Mouse (Mus musculus) E14TG2a.4 (cell line): ENCODE data around the gene Hnrnpa2b1.

ENCODE experiments used
- H3K27me3 ChIP-seq: 2 replicates; pipeline ENCODE4 v1.6.1; 2014; ENCODE audit warnings: low read length, control low read depth; ENCODE audit not compliant: insufficient read depth
- H3K36me3 ChIP-seq: 2 replicates; pipeline ENCODE4 v1.6.1; 2014; ENCODE audit warnings: low read length, control low read depth; ENCODE audit not compliant: insufficient read depth
- H3K4me1 ChIP-seq: replicated peaks from 2 replicates; pipeline ENCODE4 v1.6.1; 2014; ENCODE audit warnings: low read depth, low read length, control low read depth
- H3K4me3 ChIP-seq: replicated peaks from 2 replicates; pipeline ENCODE4 v1.5.1; 2014; ENCODE audit warnings: mild to moderate bottlenecking, low read length
- H3K9me3 ChIP-seq: 2 replicates; pipeline ENCODE4 v1.6.1; 2014; ENCODE audit warnings: low read length, control low read depth
- CTCF ChIP-seq: conservative IDR thresholded peaks from 2 replicates; pipeline ENCODE4 v1.5.1; 2014; ENCODE audit warnings: low read length
- NANOG ChIP-seq: IDR thresholded peaks from 2 replicates; pipeline ENCODE4 v1.6.1; 2014; ENCODE audit warnings: borderline replicate concordance, low read length, mixed read lengths
- POU5F1 ChIP-seq: IDR thresholded peaks from 2 replicates; pipeline ENCODE4 v1.6.1; 2014; ENCODE audit warnings: low read length, borderline replicate concordance

Hnrnpa2b1 gene

DNA sequence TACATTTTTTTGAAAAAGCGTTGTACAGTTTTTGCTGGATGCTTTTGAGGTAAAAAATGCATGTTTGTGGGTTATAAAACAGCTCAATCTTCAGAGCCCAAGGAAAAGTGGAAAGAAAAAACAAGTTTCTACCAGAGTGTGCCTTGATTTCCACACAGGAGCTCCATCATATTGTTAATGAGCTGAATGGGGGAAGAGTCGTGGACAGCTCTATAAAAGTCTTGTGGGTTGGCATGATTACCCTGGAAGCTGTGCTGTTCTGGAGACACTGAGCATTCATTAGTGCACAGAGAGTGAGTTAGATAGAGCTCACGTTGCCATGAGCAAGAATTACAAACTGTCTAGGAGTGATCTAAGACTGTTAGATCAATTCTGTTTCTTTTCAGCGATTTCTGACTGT is 2.5 kb upstream of the Hnrnpa2b1 start:
- TF ChIP-seq CTCF (no peak), NANOG (no peak), POU5F1 (no peak)
- Histone ChIP-seq H3K4me1 (peaks cover 47% of the 10 kb centered on the region), H3K27me3 (no peaks in the 10 kb centered on the region), H3K4me3 (peak overlapping the region; percentile 96), H3K36me3 (peaks cover 69% of the 10 kb centered on the region), H3K9me3 (no peaks in the 10 kb centered on the region)

DNA sequence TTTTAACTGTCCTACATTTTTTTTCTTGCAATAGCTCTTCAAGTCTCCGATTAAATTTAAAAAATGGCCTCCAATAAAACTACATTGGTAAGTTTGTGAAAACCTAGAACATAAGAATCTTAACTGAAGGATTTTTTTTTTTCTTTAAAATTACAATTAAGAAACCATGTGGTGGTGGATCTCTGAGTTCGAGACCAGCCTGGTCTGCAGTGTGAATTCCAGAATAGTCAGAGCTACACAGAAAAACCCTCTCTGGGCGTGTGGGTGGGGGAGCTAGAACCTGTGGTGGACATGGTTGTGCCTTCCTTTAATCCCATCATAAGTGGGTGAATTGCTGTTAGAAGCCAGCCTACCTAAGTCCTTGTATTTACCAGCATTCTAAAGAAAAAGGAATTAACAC is 2.1 kb upstream of the Hnrnpa2b1 start:
- H3K36me3 ChIP-seq, result peaks cover 69% of the 10 kb centered on the region
- TF ChIP-seq POU5F1 (no peak), CTCF (no peak), NANOG (no peak)
- no peaks in the 10 kb centered on the region for H3K9me3 ChIP-seq

DNA sequence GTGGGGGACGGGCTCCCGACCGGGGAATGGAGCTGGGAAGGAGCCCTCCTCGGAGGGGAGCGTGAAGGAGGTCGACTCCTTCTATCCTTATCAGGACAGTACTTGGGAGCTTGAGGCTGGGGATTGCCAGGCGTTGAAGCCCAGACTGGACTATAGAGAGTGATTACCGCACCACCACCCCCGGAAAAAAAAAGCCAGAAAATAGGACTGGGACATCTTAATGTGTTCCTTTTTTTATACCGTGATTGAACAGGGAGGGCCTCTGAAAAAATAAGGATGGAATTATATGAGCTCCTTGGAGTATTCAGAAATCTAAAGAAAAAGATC is 1.4 kb upstream of the Hnrnpa2b1 start:
- H3K27me3 ChIP-seq, result no peaks in the 10 kb centered on the region
- H3K9me3 ChIP-seq, result no peaks in the 10 kb centered on the region
- no peak for TF ChIP-seq CTCF
- no peak for TF ChIP-seq POU5F1
- TF ChIP-seq NANOG, result no peak
- peaks cover 69% of the 10 kb centered on the region for H3K36me3 ChIP-seq
- H3K4me1 ChIP-seq, result peaks cover 46% of the 10 kb centered on the region
- H3K4me3 ChIP-seq, result peak overlapping the region; percentile 96

More for the DNA sequence above, 2.1 kb upstream of the Hnrnpa2b1 start:
- Histone ChIP-seq H3K4me3 (peak overlapping the region; percentile 96), H3K4me1 (peaks cover 46% of the 10 kb centered on the region), H3K27me3 (no peaks in the 10 kb centered on the region)

DNA sequence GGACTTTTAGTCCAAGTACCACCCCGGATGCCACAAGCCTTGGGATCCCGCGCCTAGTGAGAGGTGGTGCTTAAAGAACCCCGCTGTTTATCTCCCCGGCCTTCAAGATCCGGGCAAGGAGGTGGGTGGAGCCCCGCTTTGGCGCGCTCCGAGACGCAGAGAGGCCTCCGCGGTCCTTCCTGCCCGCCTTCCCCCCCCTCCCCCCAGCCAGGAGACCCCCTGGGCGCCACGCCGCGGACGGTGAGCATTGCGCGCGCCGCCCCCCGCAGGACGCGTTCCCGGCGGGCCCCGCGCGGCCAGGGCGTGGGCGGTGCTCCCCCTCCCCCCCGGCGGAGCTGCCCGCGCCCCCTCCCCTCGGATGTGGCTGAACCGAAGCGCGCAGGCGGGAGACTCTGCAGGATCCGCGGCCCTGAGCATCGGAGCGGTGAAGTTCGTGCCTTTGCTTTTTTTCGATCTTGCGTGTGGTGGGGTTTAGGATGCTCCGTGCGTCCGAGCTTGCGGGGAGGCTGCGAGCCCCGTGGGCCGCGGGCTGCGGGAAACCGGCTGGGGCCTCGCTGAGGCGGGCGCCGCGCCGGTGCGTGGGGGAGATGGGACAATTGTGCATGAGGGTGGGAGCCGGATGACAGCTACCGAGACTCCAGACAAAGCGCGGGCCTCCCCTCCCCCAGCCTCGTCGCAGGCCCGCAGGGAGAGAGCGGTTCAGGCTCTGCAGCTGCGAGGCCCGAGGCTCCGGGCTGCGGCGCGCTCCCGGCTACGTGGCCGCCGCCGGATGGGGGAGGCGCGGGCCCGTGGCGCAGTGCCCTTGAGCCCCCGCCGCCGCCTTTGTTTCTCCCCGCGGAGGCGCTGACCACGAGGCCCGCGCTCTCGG is 851 bp upstream of the Hnrnpa2b1 start, which contains the start of gene Cbx3:
Gene Cbx3, plus strand, starts transcription at position 50 of the 868 bp plus-strand sequence.
- H3K4me3 ChIP-seq, result peak within 1 kb of the TSS; percentile 96
- no peaks in the 10 kb centered on the region for H3K27me3 ChIP-seq
- H3K36me3 ChIP-seq, result peaks cover 69% of the 10 kb centered on the region
- no peaks in the 10 kb centered on the region for H3K9me3 ChIP-seq
- TF ChIP-seq CTCF (no peak), NANOG (no peak), POU5F1 (no peak)
- H3K4me1 ChIP-seq, result peaks cover 46% of the 10 kb centered on the region

DNA sequence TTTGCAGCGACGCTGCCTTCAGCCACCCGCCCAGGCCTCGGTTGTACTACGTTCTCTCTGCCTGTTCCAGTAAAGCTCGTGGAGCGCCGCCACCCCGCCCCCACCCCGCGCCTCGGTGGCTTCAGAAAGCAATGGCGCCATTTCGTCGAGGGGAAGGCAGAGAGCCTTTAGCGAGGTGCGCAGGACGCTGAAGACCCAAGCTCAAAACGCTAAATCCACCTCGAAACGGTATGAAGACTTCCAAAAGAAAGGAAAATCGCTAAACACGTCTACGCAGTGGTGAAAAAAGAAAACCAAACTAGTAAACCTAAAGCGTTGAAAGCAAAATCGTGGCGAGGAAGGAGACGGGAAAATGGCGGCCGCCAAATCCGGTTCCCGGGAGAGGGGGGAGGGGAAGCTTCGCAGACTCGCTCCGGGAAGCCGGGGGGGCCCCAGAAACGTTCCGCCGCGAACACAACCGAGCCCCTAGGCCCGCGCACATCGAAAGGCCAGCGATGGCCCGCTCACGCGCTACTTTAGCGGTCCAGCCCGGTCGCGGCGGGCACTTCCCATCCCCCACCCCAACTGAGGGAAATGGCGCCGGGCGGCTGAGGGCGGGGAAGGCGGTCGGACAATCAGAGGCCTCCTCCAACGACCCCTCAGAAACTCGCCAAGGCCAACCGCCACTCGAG is 668 bp downstream of the Hnrnpa2b1 start:
- Histone ChIP-seq H3K27me3 (no peaks in the 10 kb centered on the region), H3K4me3 (peak overlapping the region; percentile 96), H3K36me3 (peaks cover 70% of the 10 kb centered on the region), H3K4me1 (peaks cover 48% of the 10 kb centered on the region), H3K9me3 (no peaks in the 10 kb centered on the region)
- no peak for TF ChIP-seq POU5F1
- TF ChIP-seq NANOG, result no peak
- no peak for TF ChIP-seq CTCF

DNA sequence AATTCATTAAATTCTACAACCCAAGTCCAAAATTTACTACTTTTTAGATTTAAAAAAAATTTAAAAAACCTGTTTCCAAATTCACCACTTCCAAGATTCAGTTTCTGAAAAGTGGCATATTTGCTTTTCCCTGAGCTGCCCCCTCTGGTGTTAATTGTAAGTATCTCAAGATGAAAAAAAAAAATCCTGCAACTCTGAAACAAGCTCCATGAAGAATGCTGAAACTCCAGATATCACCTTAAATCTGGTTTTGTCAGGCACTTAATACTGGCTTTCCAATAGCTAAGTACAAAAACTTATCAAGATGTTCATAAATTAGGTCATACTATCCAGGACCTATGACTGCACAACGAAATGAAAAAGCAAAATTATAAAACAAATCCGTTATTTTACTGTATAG is 2.0 kb downstream of the Hnrnpa2b1 start:
- Histone ChIP-seq H3K36me3 (peaks cover 70% of the 10 kb centered on the region), H3K9me3 (no peaks in the 10 kb centered on the region), H3K4me3 (peak overlapping the region; percentile 96), H3K4me1 (peaks cover 47% of the 10 kb centered on the region), H3K27me3 (no peaks in the 10 kb centered on the region)
- 0 out of 2 replicates have a peak, but pooled peaks have one; percentile 13 for TF ChIP-seq CTCF
- no peak for TF ChIP-seq NANOG

DNA sequence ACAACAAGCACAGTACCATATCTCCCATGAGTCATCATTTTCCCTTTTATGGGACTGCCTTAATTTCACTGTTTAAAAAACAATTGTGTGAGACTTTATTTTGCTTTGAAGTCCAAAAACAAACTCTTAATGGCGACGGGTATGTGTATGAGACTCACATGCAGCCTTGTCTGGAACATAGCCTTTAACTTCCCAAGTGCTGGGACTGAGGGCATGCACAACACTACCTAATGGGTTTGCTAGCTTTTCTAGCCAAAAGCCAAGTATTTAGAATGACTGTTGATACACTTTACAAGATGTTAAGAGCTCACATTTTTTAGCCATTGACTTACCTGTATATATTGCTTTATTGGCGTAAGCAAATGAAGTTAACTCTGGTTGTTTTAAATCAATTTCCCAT is 9.3 kb downstream of the Hnrnpa2b1 start:
- H3K27me3 ChIP-seq, result no peaks in the 10 kb centered on the region
- TF ChIP-seq NANOG (no peak), POU5F1 (no peak), CTCF (no peak)
- H3K4me1 ChIP-seq, result peaks cover 33% of the 10 kb centered on the region
- H3K9me3 ChIP-seq, result no peaks in the 10 kb centered on the region
- peaks cover 73% of the 10 kb centered on the region for H3K36me3 ChIP-seq
- no peak overlapping the region for H3K4me3 ChIP-seq

DNA sequence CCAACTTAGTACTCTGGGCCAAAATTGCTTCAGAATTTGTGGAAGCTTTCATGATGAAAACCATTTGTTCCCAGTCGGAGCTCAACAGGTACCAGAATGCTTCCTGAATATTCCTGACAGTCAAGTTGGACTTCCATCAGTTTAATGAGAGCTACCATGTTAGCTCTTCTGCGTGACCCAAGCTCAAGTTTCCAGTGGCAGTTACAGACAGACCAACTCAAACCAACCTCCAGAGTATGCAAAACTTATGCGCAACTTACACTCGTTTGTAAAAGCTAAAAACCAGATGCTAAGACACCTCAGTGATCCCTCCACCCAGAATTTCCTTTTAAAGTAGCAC is 9.7 kb downstream of the Hnrnpa2b1 start:
- TF ChIP-seq POU5F1 (no peak), CTCF (no peak), NANOG (no peak)
- no peaks in the 10 kb centered on the region for H3K27me3 ChIP-seq
- peaks cover 70% of the 10 kb centered on the region for H3K36me3 ChIP-seq
- peaks cover 29% of the 10 kb centered on the region for H3K4me1 ChIP-seq
- no peak overlapping the region for H3K4me3 ChIP-seq
- H3K9me3 ChIP-seq, result no peaks in the 10 kb centered on the region
